Comparison of ENCODE assay signal across 17 mouse cellular contexts in the genomic region with DNA sequence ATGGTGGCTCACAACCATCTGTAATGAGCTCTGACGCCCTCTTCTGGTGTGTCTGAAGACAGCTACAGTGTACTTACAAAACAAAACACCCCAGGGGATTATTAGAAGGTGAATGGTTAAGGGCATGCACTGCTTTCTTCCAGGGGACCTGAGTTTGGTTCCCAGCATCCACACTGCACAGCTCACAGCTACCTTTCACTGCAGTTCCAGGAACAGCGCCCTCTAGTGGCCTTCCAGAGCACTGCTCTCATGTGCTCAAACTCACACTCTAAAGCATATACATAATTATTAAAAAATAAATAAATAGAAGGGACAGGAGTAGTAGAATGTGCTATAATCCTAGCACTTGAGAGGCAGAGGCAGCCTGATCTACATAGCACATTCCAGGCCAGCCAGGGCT. TPM values are rescaled to one million over a fixed set of nuclear protein-coding genes. Genes with fewer than 3 reads are reported as not detected.
DNase-seq lines count a peak whose midpoint lies in the region; TF ChIP-seq lines count a peak whose summit lies in the region.
"Had no signal": no experiment of that assay in that cellular context is flagged by ENCODE, and none has a peak within 500 bp of the region (broad histone marks: within the 10 kb centered on the region; RNA-seq: fewer than 3 reads in every experiment).

No protein-coding gene starts in this region.

- TF ChIP-seq CTCF in kidney, adult 2 months (conservative IDR thresholded peaks at IDR 0.05; ENCODE audit: insufficient read depth, insufficient read length, low read depth, low read length), result peak; percentile 20; the same call in 1 of the 2 replicates
- TF ChIP-seq CTCF in thymus, adult 2 months (IDR thresholded peaks at IDR 0.05; ENCODE audit: borderline replicate concordance, control insufficient read depth, extremely low read depth, insufficient read depth, low read length, poor library complexity), result peak; percentile 53; the same call in 1 of the 2 replicates

- WGBS in kidney, adult 2 months, result 36% methylated on average over 2 of the region's 2 CpGs
- WGBS in thymus, adult 2 months, result 74% methylated on average over 2 of the region's 2 CpGs
- 42% methylated on average over 2 of the region's 2 CpGs for WGBS in heart, embryonic 10.5 days

- H3K9me3 ChIP-seq in heart, embryonic 10.5 days, result no peaks in the 10 kb centered on the region
- H3K9me3 ChIP-seq: embryonic facial prominence, embryonic 13.5 days; neural tube, embryonic 15.5 days had no signal

- no peak overlapping the region for H3K4me3 ChIP-seq in kidney, adult 2 months (ENCODE audit: insufficient read depth, low read depth, low read length)
- H3K4me3 ChIP-seq in thymus, adult 2 months (ENCODE audit: control insufficient read depth, insufficient read depth, low read length), result no peak overlapping the region
- no peak overlapping the region for H3K4me3 ChIP-seq in heart, embryonic 10.5 days
- H3K4me3 ChIP-seq: embryonic facial prominence, embryonic 13.5 days; neural tube, embryonic 15.5 days had no signal

- no peaks in the 10 kb centered on the region for H3K4me1 ChIP-seq in kidney, adult 2 months (ENCODE audit: control insufficient read depth, insufficient read depth, low read length)
- no peaks in the 10 kb centered on the region; the same call in 1 of the 2 replicates for H3K4me1 ChIP-seq in thymus, adult 2 months (replicated peaks; ENCODE audit: control insufficient read depth, insufficient read depth, low read length)
- peaks cover 76% of the 10 kb centered on the region for H3K4me1 ChIP-seq in heart, embryonic 10.5 days
- H3K4me1 ChIP-seq: neural tube, embryonic 15.5 days had no signal

- H3K36me3 ChIP-seq in kidney, adult 2 months (ENCODE audit: control insufficient read depth, insufficient read depth, low read length), result no peaks in the 10 kb centered on the region
- H3K36me3 ChIP-seq in thymus, adult 2 months (ENCODE audit: control insufficient read depth, insufficient read depth, low read length), result no peaks in the 10 kb centered on the region
- no peaks in the 10 kb centered on the region for H3K36me3 ChIP-seq in splenic B cell, adult 2 months (ENCODE audit: control insufficient read depth, insufficient read depth, low read length, poor library complexity, severe bottlenecking)
- peaks cover 42% of the 10 kb centered on the region for H3K36me3 ChIP-seq in heart, embryonic 10.5 days
- H3K36me3 ChIP-seq: neural tube, embryonic 15.5 days had no signal

- DNase-seq in kidney, adult 2 months, result no peak
- DNase-seq in kidney, postnatal 25 days, result no peak
- no peak for DNase-seq in thymus, adult 2 months
- DNase-seq in thymus, postnatal 25 days, result no peak
- peak; percentile 83 for DNase-seq in R1 (ENCODE audit: low read depth, low spot score)
- peak; percentile 16 for DNase-seq in splenic B cell, adult 2 months (ENCODE audit: low read depth, low spot score)
- no peak for DNase-seq in urinary bladder, postnatal 25 days (ENCODE audit: low spot score)
- DNase-seq in heart, embryonic 10.5 days (ENCODE audit: low spot score), result no peak
- DNase-seq: adrenal gland, postnatal 36 days; cerebellum, adult 9-11 months; heart, postnatal 14 days; kidney, adult 11 months; layer of hippocampus, adult 9-11 months; lung, postnatal 4 days; right cerebral cortex, postnatal 4 days had no signal

- no peak overlapping the region for H3K27ac ChIP-seq in kidney, adult 2 months (ENCODE audit: insufficient read depth, low read depth, low read length)
- no peak overlapping the region for H3K27ac ChIP-seq in thymus, adult 2 months (ENCODE audit: control insufficient read depth, insufficient read depth, low read length)
- no peak overlapping the region for H3K27ac ChIP-seq in heart, embryonic 10.5 days
- H3K27ac ChIP-seq: embryonic facial prominence, embryonic 13.5 days; neural tube, embryonic 15.5 days had no signal

- no peak for TF ChIP-seq POLR2A in kidney, adult 2 months (IDR thresholded peaks at IDR 0.05; ENCODE audit: low read depth, low read length)
- no peak for TF ChIP-seq POLR2A in thymus, adult 2 months (IDR thresholded peaks at IDR 0.05; ENCODE audit: control insufficient read depth, extremely low read depth, insufficient read depth, low read length, poor library complexity)

- H3K27me3 ChIP-seq in kidney, adult 2 months (replicated peaks; ENCODE audit: control insufficient read depth, insufficient read depth, low read length), result no peaks in the 10 kb centered on the region
- H3K27me3 ChIP-seq in thymus, adult 2 months (ENCODE audit: control insufficient read depth, insufficient read depth, low read length), result no peaks in the 10 kb centered on the region
- no peaks in the 10 kb centered on the region for H3K27me3 ChIP-seq in splenic B cell, adult 2 months (ENCODE audit: control insufficient read depth, insufficient read depth, low read length, poor library complexity, severe bottlenecking)
- H3K27me3 ChIP-seq in heart, embryonic 10.5 days (ENCODE audit: insufficient read depth, poor library complexity, severe bottlenecking), result no peaks in the 10 kb centered on the region
- H3K27me3 ChIP-seq: embryonic facial prominence, embryonic 13.5 days; neural tube, embryonic 15.5 days had no signal

RNA-seq across cellular contexts. Expression of gene Hk2, which starts 18.9 kb away (rescaled TPM):
- polyA plus RNA-seq in kidney, adult 2 months (2012; rRNA removed), result 2.6 and 6.1 TPM in 2 replicates
- 6.7 TPM in 2 replicates for polyA plus RNA-seq in thymus, adult 2 months (2012; rRNA removed)
- polyA plus RNA-seq in heart, embryonic 10.5 days (2016; fragmentation: Nextera tagmentation; extraction: Ambion mirVana), result 42.2 and 44.8 TPM in 2 replicates

RNA-seq across cellular contexts. Expression of gene Pole4, which starts 50.2 kb away (rescaled TPM):
- 14.0 and 14.6 TPM in 2 replicates for polyA plus RNA-seq in kidney, adult 2 months (2012; rRNA removed)
- polyA plus RNA-seq in thymus, adult 2 months (2012; rRNA removed), result 19.2 and 20.4 TPM in 2 replicates
- polyA plus RNA-seq in heart, embryonic 10.5 days (2016; fragmentation: Nextera tagmentation; extraction: Ambion mirVana), result 105 and 121 TPM in 2 replicates

Comparison
In these comparisons a context has a peak if more than half of its experiments do, and no peak if none do; other contexts are left out.
1. DNase-seq: peak in R1 (single experiment) and splenic B cell, adult 2 months (single experiment); none in kidney, adult 2 months (single experiment), kidney, postnatal 25 days (0 of 2), thymus, adult 2 months (single experiment), thymus, postnatal 25 days (single experiment), urinary bladder, postnatal 25 days (single experiment) and heart, embryonic 10.5 days (single experiment).